Mouse (Mus musculus) intestine, embryonic 16.5 days (tissue): ENCODE measurements around the gene Apoh. TPM values are rescaled to one million over a fixed set of nuclear protein-coding genes. Genes with fewer than 3 reads are reported as not detected.

ENCODE experiments used
- ATAC-seq: fragments of 200-750 bp; cut with Nextera tagmentation; 2 replicates; pipeline ENCODE4 v1.8.0; 2017; ENCODE audit warnings: moderate TSS enrichment, moderate library complexity
- H3K27ac ChIP-seq: fragments of 300-500 bp; sonication (generic); 2 replicates; pipeline ENCODE4 v1.5.1; 2014; ENCODE audit warnings: mild to moderate bottlenecking, low read length
- H3K27me3 ChIP-seq: fragments of 300-500 bp; sonication (generic); replicated peaks from 2 replicates; pipeline ENCODE4 v1.6.1; 2014; ENCODE audit warnings: low read length, control low read depth, mixed read lengths; ENCODE audit not compliant: control insufficient read depth, insufficient read depth
- H3K36me3 ChIP-seq: fragments of 300-500 bp; sonication (generic); 2 replicates; pipeline ENCODE4 v1.6.1; 2014; ENCODE audit warnings: low read length, control low read depth; ENCODE audit not compliant: control insufficient read depth, insufficient read depth
- H3K4me1 ChIP-seq: fragments of 300-500 bp; sonication (generic); 2 replicates; pipeline ENCODE4 v1.6.1; 2014; ENCODE audit warnings: low read length, control low read depth, mixed read lengths; ENCODE audit not compliant: control insufficient read depth, insufficient read depth
- H3K4me2 ChIP-seq: fragments of 300-500 bp; sonication (generic); 2 replicates; pipeline ENCODE4 v1.6.1; 2014; ENCODE audit warnings: low read depth, low read length, control low read depth
- H3K4me3 ChIP-seq: fragments of 300-500 bp; sonication (generic); 2 replicates; pipeline ENCODE4 v1.5.1; 2014; ENCODE audit warnings: mild to moderate bottlenecking, low read length
- H3K9ac ChIP-seq: fragments of 300-500 bp; sonication (generic); 2 replicates; pipeline ENCODE4 v1.6.1; 2014; ENCODE audit warnings: low read depth, low read length
- H3K9me3 ChIP-seq: fragments of 300-500 bp; sonication (generic); 2 replicates; pipeline ENCODE4 v1.6.1; 2016; ENCODE audit warnings: low read length, control low read depth; ENCODE audit not compliant: control insufficient read depth
- WGBS: fragments of 180-500 bp; shearing (Covaris S2); extraction: QIAGEN DNeasy Blood & Tissue Kit; methylation state at CpG from one replicate; pipeline ENCODE4 v1.1.7; 2014; 5-methylcytosine and 5-hydroxymethylcytosine counted together
- polyA plus RNA-seq: library from polyadenylated mRNA; unstranded; fragments of >200 nt; fragmentation: Nextera tagmentation; extraction: Ambion mirVana; gene quantifications from 2 replicates; pipeline ENCODE4 v1.2.1, GENCODE M21; 2015

The Apoh gene
- polyA plus RNA-seq, 1 experiment from 2014 or later = 11.5 TPM

- Histone ChIP-seq H3K9me3 (no peaks in the 10 kb centered on the region), H3K27ac (no peak overlapping the region), H3K9ac (no peak overlapping the region), H3K4me1 (no peaks in the 10 kb centered on the region), H3K36me3 (no peaks in the 10 kb centered on the region), H3K4me3 (no peak overlapping the region), H3K27me3 (no peaks in the 10 kb centered on the region), H3K4me2 (no peak overlapping the region)
- 62% methylated on average over 1 of the region's 1 CpGs for WGBS
- no peak for ATAC-seq
Observed at GRCm38 (mm10) chr11:108385666-108386024, 42.5 kb downstream of the Apoh start.

GRCm38 (mm10) chr11:108395061-108395460, 51.9 kb downstream of the Apoh start:
- H3K4me3 ChIP-seq = no peak overlapping the region
- no peak overlapping the region for H3K9ac ChIP-seq
- ATAC-seq = no peak
- H3K4me2 ChIP-seq = no peak overlapping the region
- H3K27me3 ChIP-seq = no peaks in the 10 kb centered on the region
- no peaks in the 10 kb centered on the region for H3K36me3 ChIP-seq
- H3K9me3 ChIP-seq = no peaks in the 10 kb centered on the region
- WGBS = 93% methylated on average over 9 of the region's 9 CpGs
- no peak overlapping the region for H3K27ac ChIP-seq
- H3K4me1 ChIP-seq = no peaks in the 10 kb centered on the region

- WGBS = 74% methylated on average over 7 of the region's 7 CpGs
- no peak for ATAC-seq
- Histone ChIP-seq H3K27me3 (no peaks in the 10 kb centered on the region), H3K9ac (no peak overlapping the region), H3K36me3 (no peaks in the 10 kb centered on the region), H3K4me2 (no peak overlapping the region), H3K4me1 (no peaks in the 10 kb centered on the region), H3K9me3 (no peaks in the 10 kb centered on the region), H3K4me3 (no peak overlapping the region), H3K27ac (no peak overlapping the region)
Observed at GRCm38 (mm10) chr11:108396076-108396829, 53.1 kb downstream of the Apoh start.

GRCm38 (mm10) chr11:108409876-108410644, 66.9 kb downstream of the Apoh start:
- Histone ChIP-seq H3K4me2 (no peak overlapping the region), H3K9me3 (no peaks in the 10 kb centered on the region), H3K36me3 (no peaks in the 10 kb centered on the region), H3K4me3 (no peak overlapping the region), H3K4me1 (no peaks in the 10 kb centered on the region), H3K27me3 (no peaks in the 10 kb centered on the region), H3K27ac (no peak overlapping the region), H3K9ac (no peak overlapping the region)
- 60% methylated on average over 7 of the region's 9 CpGs for WGBS
- no peak for ATAC-seq

GRCm38 (mm10) chr11:108416360-108416759, 73.2 kb downstream of the Apoh start:
- no peak for ATAC-seq
- no peak overlapping the region for H3K4me3 ChIP-seq
- no peak overlapping the region for H3K4me2 ChIP-seq
- no peaks in the 10 kb centered on the region for H3K36me3 ChIP-seq
- WGBS = 82% methylated on average over 1 of the region's 1 CpGs
- H3K27ac ChIP-seq = no peak overlapping the region
- H3K9me3 ChIP-seq = no peaks in the 10 kb centered on the region
- H3K4me1 ChIP-seq = no peaks in the 10 kb centered on the region
- no peaks in the 10 kb centered on the region for H3K27me3 ChIP-seq
- no peak overlapping the region for H3K9ac ChIP-seq

GRCm38 (mm10) chr11:108418540-108418939, 75.4 kb downstream of the Apoh start:
- Histone ChIP-seq H3K27ac (no peak overlapping the region), H3K9ac (no peak overlapping the region), H3K4me1 (no peaks in the 10 kb centered on the region), H3K9me3 (no peaks in the 10 kb centered on the region), H3K4me3 (no peak overlapping the region), H3K4me2 (no peak overlapping the region), H3K27me3 (no peaks in the 10 kb centered on the region), H3K36me3 (no peaks in the 10 kb centered on the region)
- WGBS = 23% methylated on average over 1 of the region's 1 CpGs
- ATAC-seq = no peak; the same call in 1 of the 2 replicates

- Histone ChIP-seq H3K9ac (no peak overlapping the region), H3K9me3 (no peaks in the 10 kb centered on the region), H3K4me1 (no peaks in the 10 kb centered on the region), H3K27ac (no peak overlapping the region), H3K27me3 (no peaks in the 10 kb centered on the region), H3K4me3 (no peak overlapping the region), H3K4me2 (no peak overlapping the region), H3K36me3 (no peaks in the 10 kb centered on the region)
- no peak for ATAC-seq
- 81% methylated on average over 6 of the region's 6 CpGs for WGBS
Observed at GRCm38 (mm10) chr11:108419242-108419641, 76.1 kb downstream of the Apoh start.

- H3K4me2 ChIP-seq = no peak overlapping the region
- no peak overlapping the region for H3K4me3 ChIP-seq
- no peaks in the 10 kb centered on the region for H3K9me3 ChIP-seq
- no peak for ATAC-seq
- 53% methylated on average over 4 of the region's 4 CpGs for WGBS
- H3K36me3 ChIP-seq = no peaks in the 10 kb centered on the region
- H3K27ac ChIP-seq = no peak overlapping the region
- H3K4me1 ChIP-seq = 0 out of 2 replicates have a peak, but pooled peaks cover 3% of the 10 kb centered on the region
- no peaks in the 10 kb centered on the region for H3K27me3 ChIP-seq
- no peak overlapping the region for H3K9ac ChIP-seq
Observed at GRCm38 (mm10) chr11:108420751-108421150, 77.6 kb downstream of the Apoh start.

GRCm38 (mm10) chr11:108423221-108423620, 80.1 kb downstream of the Apoh start:
- Histone ChIP-seq H3K9me3 (no peaks in the 10 kb centered on the region), H3K27me3 (no peaks in the 10 kb centered on the region), H3K4me1 (0 out of 2 replicates have a peak, but pooled peaks cover 3% of the 10 kb centered on the region), H3K9ac (no peak overlapping the region), H3K36me3 (no peaks in the 10 kb centered on the region), H3K4me2 (no peak overlapping the region), H3K4me3 (no peak overlapping the region), H3K27ac (no peak overlapping the region)
- ATAC-seq = no peak
- 84% methylated on average over 7 of the region's 7 CpGs for WGBS
